Mouse (Mus musculus) thymus, postnatal 0 days (tissue): ENCODE data around the gene Fibp. TPM values are rescaled to one million over a fixed set of nuclear protein-coding genes. Genes with fewer than 3 reads are reported as not detected.
A peak's percentile ranks its signal among the peaks of the same experiment; 100 is the strongest.
"Not testable (repeated sequence)": the region's sequence is repeated elsewhere in the genome, so short reads cannot be mapped to it uniquely, and the experiment has no call there.

Experiments used
- DNase-seq: peaks from one replicate; pipeline ENCODE4 v3.0.0-alpha.2; 2015; ENCODE audit warnings: low spot score
- polyA plus RNA-seq: library from polyadenylated mRNA; unstranded; fragments of >200 nt; fragmentation: Nextera tagmentation; extraction: Ambion mirVana; gene quantifications from 2 replicates; pipeline ENCODE4 v1.2.1, GENCODE M21; 2015

Fibp gene
- polyA plus RNA-seq, 1 experiment from 2014 or later: 112 TPM

DNA sequence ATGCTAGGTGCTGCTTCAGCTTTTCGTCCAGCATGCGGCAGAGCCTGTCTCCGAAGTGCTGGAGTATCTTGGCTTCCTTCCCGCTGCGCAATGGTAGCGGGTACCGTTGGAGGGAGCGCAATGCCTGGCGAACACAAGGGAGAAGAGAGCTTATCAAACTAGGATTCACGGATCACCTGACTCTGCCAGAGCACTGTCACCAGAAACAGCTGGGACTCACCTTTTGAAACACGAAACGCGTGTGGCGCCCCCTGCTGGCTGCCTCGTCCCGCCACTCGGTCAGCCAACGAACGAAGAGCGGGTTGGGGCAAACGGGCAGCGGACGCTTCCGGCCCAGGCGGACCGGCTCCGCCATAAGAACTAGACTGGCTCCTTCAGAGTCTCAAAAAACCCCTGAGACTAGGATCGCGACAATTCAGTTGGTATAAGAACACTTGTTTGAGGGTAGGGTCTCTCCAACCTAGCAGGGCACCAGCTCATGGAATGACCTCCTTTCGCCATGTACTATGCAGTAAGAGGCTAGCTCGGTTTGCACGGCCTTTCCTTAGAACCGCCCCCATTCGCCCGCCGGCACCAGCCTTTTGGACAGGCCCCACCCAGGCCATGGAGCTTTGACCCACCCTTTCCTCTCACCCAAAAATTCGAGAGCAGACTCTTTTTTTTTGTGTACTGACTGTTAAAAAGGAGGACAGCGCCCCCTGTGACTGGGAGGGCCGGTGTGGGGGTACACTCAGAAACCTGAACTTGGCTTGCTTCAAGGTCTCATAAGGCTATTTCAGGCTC, 27.5 kb downstream of the Fibp start, which contains the start of gene Mus81:
TSS of gene Mus81 (minus strand) at position 635 of the 783 bp plus-strand sequence.
- DNase-seq: peak; percentile 94

DNA sequence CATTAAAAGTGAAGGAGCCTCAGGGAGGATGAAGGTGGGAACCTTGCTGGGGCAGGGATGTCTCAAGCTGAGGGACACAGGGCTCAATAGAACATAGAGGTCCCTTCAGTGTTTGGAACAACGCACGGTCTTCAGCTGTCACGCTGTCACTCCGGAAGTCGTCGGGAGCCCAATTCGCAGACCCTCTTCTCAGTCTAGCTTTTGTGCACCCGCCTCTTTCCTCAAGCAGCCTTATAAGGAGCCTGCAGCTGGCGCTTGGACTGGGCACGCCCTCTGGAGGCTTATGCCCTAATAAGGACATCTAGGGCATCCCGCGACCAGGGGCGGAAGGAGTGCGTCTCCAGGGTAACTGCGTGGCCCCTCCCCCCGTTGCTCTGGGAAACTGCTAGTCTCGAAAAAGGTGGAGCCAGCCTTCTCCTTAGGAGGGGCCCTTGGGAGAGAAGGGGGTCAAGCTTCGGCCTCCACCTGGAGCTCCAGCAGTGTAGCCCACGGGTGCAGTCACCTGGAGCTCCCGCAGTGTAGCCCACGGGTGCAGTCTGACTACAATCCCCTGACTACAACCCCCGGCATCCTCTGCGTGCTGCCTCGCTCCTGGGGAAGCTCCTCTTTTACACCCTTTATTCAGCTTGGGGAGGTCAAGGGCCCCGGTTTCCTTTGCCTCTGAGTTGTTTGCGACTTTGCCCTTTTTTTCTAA, 28.6 kb downstream of the Fibp start:
- DNase-seq: peak; percentile 99

DNA sequence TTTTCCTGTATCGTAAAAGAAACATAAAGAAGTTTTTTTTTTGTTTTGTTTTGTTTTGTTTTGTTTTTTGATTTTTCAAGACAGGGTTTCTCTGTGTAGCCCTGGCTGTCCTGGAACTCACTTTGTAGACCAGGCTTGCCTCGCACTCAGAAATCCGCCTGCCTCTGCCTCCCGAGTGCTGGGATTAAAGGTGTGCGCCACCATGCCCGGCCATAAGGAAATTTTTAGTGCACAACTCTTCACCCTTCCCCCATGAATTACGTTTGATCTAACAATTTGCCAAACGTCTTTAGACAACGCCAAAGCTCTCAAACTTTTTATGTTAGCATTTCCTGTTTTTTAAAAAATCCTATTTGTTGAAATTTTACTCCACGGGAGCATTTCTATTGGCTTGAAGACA, 29.3 kb downstream of the Fibp start:
- DNase-seq: not testable (repeated sequence)

DNA sequence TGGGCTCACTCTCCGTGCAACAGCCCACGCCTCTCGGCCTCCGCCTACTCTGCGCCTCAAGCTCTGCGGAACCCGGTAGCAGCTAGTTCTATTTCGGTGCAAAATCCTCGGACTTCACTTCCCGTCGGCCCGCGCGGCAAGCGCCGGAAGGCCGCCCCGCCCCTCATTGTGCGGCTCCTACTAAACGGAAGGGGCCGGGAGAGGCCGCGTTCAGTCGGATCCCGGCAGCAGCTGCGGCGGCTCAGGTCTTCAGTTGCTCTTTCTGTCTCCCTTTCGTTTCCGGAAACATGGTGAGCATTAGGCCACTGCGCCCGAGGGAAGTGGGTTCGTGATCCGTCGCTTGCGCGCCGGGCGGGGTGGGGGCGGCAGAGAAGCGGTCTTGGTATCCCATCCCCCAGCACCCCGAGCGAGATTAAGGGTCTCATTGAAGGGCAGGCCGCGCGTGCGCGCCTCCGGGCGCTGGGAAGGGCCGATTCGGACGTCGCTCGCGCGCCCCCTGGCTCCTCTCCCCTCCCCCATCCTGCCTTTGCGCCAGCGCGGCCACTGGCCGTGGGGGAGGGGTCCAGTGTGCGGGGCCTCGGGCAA, 30.0 kb downstream of the Fibp start, which contains the start of gene Cfl1:
TSS of gene Cfl1 (plus strand) at position 143 of the 585 bp plus-strand sequence.
- peak; percentile 98 for DNase-seq

DNA sequence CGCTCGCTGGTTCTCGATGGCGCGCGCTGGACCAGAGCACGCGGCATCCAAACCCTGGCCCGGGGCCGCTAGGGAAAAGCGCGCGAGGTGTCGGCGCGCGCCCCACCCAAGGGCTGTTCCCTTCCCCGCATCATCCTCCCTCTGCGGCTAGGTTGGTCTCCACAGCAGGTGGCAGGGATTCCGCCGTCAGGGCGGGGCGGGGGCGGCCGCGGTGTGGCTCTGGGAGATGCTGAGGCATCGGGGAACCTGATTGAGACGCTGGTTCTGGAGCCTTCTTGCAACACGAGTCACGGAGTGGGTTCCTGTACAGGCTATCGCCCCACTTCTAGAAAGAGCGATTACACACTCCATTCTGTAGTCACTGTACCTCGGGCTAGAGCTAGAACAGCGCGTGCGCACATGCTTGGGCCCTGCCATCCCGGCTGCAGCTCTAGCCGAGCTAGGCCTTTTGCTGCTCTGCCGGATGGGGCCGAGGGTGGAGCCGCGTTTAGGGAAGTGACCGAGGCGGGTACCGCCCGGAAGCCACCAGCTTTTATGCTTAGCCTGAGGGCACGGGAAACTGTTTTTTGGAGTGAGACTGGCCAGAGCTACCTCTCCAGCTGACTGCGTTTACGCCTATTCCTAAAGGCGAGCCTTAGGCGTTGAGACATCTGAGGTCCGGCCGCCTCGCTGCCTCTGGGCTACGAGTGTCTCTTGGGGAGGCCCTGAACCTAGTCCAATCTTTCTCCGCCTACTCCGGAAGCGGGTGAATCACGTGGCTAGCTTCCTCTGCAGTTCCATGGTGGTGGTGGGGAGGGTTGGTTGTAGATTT, 30.7 kb downstream of the Fibp start:
- DNase-seq: peak; percentile 90

DNA sequence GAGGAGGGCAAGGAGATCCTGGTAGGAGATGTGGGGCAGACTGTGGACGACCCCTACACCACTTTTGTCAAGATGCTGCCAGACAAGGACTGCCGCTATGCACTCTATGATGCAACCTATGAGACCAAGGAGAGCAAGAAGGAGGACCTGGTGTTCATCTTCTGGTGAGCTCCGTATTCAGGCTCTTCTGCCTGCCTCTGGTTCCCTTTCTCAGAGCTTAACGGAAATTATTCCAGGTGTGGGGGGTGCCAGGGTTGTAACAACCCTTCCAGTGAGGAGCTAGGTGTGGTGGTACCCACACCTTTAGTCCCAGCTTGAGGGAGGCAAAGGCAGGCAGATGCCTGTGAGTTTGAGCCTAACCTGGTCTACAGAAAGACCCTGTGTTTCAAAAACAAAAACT, 32.2 kb downstream of the Fibp start:
- no peak for DNase-seq

DNA sequence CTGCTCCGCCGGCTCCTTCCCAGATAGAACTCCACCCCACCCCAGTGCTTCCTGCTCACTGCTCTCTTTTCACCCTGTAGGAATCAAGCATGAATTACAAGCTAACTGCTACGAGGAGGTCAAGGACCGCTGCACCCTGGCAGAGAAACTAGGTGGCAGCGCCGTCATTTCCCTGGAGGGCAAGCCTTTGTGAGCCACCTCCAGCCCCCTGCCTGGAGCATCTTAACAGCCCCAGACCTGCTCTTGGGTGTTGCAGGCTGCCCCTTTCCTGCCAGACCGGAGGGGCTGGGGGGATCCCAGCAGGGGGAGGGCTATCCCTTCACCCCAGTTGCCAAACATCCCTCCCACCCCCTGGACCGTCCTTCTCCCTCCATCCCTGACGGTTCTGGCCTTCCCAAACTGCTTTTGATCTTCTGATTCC, 32.9 kb downstream of the Fibp start:
- not testable (repeated sequence) for DNase-seq

DNA sequence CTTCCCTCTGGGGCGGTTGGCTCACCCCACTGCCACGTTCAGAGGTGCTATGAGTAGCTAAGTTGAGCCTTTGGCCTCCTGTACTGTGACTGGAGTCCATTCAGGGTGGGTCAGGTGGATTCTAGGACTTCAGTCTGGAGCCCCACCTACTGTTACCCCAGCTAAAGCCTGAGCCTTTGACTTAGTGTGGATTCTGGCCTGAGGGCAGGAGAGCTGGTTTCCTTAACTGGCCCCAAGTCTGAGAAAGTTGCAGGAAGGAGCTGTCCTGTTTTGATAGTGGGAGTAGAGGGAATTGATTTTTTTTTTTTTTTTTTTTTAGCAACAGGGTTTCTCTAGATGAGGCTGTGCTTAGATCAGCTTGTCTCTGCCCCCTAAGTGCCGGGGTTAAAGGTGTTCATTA, 33.9 kb downstream of the Fibp start:
- no peak for DNase-seq

DNA sequence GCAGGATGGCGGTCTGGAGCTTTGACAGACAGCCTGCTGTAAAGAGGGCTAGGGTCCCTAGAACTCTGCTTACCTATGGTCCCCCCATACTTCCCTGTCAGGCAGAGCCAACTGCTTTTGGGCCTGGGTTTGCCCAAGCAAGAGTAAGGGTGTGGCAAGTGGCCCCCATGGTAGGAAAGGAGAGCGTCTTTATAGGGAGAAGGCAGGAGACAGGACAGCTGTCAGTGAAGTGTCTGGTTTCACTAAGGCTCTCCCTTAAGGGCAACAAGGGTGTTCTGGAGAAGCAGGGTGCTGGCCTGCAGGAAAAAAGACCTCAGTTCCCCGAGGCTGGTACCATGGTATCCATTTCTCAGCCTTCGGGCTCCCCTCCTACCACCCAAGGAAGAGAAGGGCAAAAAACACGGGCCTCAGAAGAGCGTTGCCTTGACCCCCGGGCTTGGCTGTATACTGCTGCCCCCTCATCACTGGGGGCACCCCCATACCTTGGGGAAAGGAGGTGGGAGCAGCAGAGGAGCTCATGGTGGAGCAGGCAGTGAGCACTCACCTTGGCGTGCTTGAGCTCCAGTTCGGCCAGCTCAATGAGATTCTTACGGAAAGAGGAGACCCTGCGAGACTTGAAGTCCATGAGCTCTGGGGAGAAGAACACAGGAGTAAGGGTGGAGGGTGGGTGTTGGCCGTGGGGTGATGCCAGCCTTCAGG, 35.1 kb downstream of the Fibp start:
- no peak for DNase-seq

DNA sequence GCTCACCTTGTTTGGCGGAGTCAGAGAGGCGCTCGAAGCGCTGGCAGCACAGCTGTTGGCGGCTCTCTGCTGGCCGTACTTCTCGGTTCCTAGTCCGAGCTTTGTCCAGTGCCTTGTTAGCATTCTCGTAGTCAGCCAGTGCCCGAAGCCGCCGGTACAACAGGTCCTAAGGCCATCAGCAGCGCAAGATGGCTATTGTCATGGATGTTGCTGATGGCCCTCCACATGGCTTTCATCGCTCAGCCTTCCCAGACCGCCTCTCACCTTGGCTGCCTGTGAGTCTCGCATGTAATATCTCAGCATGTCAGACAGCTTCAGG, 35.6 kb downstream of the Fibp start:
- DNase-seq: no peak

DNA sequence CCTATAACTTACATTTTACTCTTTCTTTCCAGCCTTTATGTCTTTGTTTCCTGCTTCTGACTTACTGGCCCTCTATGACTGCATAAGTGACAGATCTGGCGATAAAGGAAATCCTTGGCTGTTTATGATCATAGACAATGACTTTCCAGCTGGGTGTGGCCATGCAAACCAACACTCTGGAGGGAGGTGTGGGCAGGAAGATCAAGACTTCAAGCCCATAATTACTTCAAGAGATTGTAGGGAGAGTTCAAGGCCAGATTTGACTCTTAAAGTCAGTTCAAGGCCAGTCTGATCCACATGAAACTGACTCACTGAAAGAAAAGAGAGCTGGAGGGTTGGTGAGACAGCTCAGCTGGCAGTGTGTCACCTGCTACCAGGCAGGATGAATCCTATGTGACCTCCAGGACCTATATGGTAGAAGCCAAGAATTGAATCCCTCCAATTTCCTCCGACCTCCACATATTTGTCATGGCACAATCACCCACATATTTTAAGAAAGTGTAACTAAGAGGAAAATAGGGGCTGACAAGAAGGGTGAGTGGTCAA, 40.0 kb downstream of the Fibp start:
- no peak for DNase-seq

DNA sequence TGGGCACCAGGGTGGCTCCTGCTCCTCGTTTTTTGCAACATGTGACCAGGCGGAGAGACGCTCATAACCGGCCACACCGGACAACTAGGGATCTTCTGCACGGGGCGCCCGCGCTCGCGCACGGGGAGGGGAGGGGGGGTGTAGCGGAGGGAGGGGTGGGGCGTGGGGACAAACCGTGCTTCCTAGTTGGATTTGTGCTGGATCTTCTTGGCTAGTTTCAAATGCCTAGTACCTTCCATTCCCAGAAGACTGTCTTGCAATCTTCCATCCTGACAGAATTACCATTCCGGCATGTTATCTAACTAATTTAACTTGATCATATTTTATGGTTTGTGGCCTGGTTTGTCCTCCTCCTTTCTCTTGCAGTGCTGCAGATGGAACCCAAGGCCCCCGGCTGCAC, 43.3 kb downstream of the Fibp start, which contains the start of gene 1700020D05Rik:
TSS of gene 1700020D05Rik (minus strand) at position 101 of the 400 bp plus-strand sequence.
- no peak for DNase-seq

DNA sequence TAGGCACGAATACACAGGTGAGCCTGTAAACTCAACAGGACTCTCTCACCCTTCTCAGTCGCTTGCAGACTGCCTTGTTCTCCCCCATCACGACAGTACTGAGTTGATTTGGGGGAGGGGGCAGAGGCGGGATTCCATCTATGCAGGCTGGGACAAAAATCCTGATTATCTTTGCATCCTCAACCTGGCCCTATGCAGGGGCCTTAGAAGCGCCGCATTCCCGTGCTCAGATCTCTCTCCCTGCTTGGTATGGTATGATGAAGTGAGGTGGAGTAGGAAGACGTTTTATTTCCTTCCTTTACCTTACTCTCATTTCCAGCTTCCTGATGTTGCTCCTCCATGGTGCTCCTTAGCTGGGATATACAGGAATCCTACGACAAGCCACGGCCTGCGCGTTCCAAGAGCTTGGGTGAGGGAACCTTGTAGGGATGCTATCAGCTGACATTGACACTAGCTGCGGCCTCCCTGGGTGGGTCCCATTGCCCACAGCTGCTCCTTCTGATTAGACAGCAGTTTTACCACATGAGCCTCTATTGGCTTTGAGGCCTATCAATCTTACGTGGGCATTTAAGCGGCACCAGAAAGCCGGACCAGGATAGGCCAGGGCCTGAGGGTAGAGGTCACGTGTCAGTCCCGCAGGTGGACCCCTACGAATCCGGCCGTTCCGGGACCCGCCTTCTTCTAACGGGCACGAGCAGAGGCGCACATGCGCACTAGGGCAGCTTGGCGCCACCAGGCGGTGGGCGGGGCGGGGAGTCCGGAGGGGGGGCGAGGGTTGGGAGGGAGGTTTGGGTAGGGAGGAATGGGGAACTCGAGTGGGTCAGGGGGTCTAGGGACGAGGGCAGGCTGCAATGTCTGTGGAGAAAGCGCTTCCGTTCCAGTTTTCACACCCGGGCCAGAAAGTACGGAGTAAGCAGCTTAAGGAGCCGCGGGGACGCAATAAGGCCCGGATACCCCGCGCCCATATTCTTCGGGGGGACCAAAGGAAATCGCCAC, 49.9 kb downstream of the Fibp start, which contains the start of gene Snx32:
TSS of gene Snx32 (minus strand) at position 508 of the 996 bp plus-strand sequence.
- DNase-seq: peak; percentile 98

DNA sequence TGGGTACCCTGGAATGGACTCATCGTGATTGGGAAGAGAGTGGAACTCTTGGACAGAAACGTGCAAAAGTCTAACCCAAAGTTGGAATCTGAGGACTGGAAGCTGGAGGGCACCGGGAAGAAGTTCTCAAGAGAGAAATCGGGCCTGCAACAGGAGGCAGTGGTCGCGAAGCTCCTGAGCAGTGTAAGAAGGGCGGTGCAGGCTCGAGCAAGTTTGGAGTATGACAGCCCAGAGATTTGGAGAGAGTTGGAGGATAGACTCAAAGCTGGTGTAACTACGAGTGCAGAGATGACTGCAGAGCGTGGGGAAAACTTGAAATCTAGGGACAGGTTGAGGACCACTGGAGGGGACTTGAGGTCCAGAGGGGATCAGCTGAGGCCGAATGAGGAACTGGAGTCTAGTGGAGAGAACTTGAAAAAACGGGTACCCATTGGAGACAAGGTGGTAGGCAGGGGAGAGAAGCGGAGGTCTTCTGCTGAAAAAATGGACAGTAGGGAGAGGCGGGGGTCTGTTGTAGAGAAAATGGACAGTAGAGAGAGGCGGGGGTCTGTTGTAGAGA, 50.7 kb downstream of the Fibp start:
- DNase-seq: no peak

DNA sequence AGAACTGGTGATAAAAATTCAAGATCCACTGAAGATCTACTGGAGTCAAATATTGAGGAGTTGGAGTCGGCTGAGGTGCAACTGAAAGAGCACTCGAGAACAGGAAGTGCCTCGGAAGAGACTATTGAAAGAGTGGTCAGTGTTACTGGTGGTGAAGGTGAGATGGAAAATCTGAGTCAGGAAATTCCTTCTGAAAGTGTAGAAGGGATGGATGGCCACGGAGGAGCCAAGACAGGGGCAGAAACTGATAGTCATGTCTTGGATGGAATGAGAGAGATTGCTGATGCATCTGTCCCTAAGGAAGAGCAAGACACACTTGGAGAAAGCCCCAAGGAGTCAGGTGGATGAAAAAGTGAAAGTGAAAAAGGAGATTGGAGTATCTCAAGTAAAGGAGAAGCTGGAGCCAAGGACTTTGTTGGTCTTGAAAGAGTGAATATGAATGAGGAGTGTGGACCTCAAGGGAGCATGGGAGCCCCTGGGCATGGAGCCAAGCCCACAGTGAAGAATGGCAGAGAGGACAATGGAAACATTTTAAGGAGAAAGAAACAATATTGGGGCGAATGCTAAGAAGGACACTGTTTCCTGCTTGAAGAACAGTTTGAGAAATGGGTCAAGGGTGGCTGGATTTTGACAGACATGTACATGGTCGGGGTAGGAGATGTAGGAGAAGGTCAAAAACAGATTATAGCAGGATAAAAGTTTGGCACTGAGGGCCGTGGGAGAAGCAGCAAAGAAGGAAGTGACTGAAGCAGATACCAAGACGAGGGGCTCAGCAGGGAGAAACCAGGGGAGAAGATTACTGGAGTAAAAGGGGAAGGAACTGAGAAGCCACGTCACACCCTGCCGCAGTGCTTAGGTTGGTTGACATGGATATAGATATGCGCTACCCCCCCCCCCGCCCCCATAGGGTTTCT, 51.9 kb downstream of the Fibp start:
- DNase-seq: no peak

DNA sequence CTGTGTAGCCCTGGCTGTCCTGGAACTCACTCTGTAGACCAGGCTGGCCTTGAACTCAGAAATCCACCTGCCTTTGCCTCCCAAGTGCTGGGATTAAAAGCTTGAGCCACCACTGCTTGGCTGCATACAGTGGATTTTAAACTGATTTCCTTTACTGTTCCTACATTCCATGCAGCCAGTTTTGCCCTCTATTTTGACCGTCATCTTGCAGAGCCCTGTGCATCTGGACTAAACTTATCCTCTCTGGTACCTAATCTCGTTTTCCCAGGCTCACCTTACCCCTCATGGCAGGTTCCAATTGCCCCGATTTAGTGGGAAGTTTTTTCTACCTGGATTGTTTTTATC, 52.6 kb downstream of the Fibp start:
- no peak for DNase-seq
